Mouse (Mus musculus): Measurements from ENCODE around the gene Epor. TPM values are rescaled to one million over a fixed set of nuclear protein-coding genes. Genes with fewer than 3 reads are reported as not detected.

The Epor gene
- polyA plus RNA-seq, 2 experiments = 82.6 to 146 TPM

- ATAC-seq (ENCODE audit: insufficient read depth) = no peak
These were observed 36.5 kb downstream of the Epor start for GRCm38 (mm10) chr9:21926784-21927183.

DNA sequence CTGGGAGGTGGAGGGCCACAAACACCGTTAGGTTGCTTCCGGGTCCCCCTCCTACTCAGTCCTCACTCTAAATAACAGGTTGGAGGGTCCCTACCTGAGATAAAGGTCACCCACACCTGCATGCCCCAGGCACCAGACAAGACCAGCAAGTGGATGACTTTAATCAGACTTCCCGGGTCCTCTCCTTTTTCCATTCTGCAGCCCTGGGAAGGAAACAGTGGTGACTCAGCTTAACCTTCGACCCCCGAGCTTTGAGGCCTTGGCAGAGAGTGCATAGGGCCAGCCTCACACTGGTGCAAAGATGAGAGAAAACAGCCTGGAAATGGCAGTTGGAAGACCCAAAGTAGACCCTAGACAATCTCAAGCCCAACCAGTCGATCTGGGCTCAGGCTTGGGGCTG, 37.2 kb downstream of the Epor start:
- ATAC-seq (ENCODE audit: insufficient read depth) (no peak), DNase-seq (ENCODE audit: low read depth in 3 of 3, low spot score in 3 of 3) (no peak)
- Histone ChIP-seq H3K27ac (no peak overlapping the region), H3K36me3 (replicated peaks; ENCODE audit: control insufficient read depth, insufficient read depth, low read depth) (no peaks in the 10 kb centered on the region), H3K4me1 (replicated peaks; ENCODE audit: control insufficient read depth in 2 of 2, insufficient read depth in 2 of 2, low read length in 1 of 2) (peaks cover 8 to 20% of the 10 kb centered on the region in 2 experiments), H3K9me3 (ENCODE audit: control insufficient read depth, low read length) (no peaks in the 10 kb centered on the region), H3K4me3 (ENCODE audit: insufficient read depth in 1 of 2, low read depth in 2 of 2, low read length in 2 of 2) (peak overlapping the region in 1 of 2 experiments; percentile 46; a peak in 2 of 4 replicates), H3K27me3 (ENCODE audit: control insufficient read depth, insufficient read depth, low read length) (no peaks in the 10 kb centered on the region), H3K9ac (replicated peaks) (no peak overlapping the region), H3K4me2 (ENCODE audit: low read depth) (peak overlapping the region; percentile 54)
- no peak for TF ChIP-seq CTCF (IDR thresholded peaks at IDR 0.05; ENCODE audit: low read depth)
- TF ChIP-seq EP300 (IDR thresholded peaks at IDR 0.05; ENCODE audit: low read depth) = no peak
- WGBS (ENCODE audit: insufficient replicate concordance) = 57% methylated on average over 6 of the region's 6 CpGs

More at GRCm38 (mm10) chr9:21926784-21927183, 36.5 kb downstream of the Epor start:
- Histone ChIP-seq H3K27ac (no peak overlapping the region), H3K27me3 (ENCODE audit: control insufficient read depth, insufficient read depth, low read length) (no peaks in the 10 kb centered on the region), H3K9me3 (ENCODE audit: control insufficient read depth, low read length) (no peaks in the 10 kb centered on the region), H3K36me3 (replicated peaks; ENCODE audit: control insufficient read depth, insufficient read depth, low read depth) (no peaks in the 10 kb centered on the region), H3K4me1 (replicated peaks; ENCODE audit: control insufficient read depth in 2 of 2, insufficient read depth in 2 of 2, low read length in 1 of 2) (peaks cover 8 to 20% of the 10 kb centered on the region in 2 experiments), H3K9ac (replicated peaks) (no peak overlapping the region; the same call in 1 of the 2 replicates), H3K4me3 (ENCODE audit: insufficient read depth in 1 of 2, low read depth in 2 of 2, low read length in 2 of 2) (peak overlapping the region; percentile 26 to 46), H3K4me2 (ENCODE audit: low read depth) (peak overlapping the region; percentile 54)
- WGBS (ENCODE audit: insufficient replicate concordance) = 8% methylated on average over 6 of the region's 6 CpGs
- no peak for TF ChIP-seq CTCF (IDR thresholded peaks at IDR 0.05; ENCODE audit: low read depth)
- no peak for TF ChIP-seq EP300 (IDR thresholded peaks at IDR 0.05; ENCODE audit: low read depth)
- no peak for DNase-seq (ENCODE audit: low read depth in 3 of 3, low spot score in 3 of 3)

- ATAC-seq (ENCODE audit: insufficient read depth) (no peak), DNase-seq (ENCODE audit: low read depth in 3 of 3, low spot score in 3 of 3) (no peak)
- H3K4me2 ChIP-seq (ENCODE audit: low read depth) = no peak overlapping the region; the same call in 1 of the 2 replicates
- H3K27ac ChIP-seq = no peak overlapping the region
- WGBS (ENCODE audit: insufficient replicate concordance) = 78% methylated on average over 1 of the region's 1 CpGs
- no peaks in the 10 kb centered on the region for H3K36me3 ChIP-seq (replicated peaks; ENCODE audit: control insufficient read depth, insufficient read depth, low read depth)
- H3K9me3 ChIP-seq (ENCODE audit: control insufficient read depth, low read length) = no peaks in the 10 kb centered on the region
- H3K4me3 ChIP-seq (ENCODE audit: insufficient read depth in 1 of 2, low read depth in 2 of 2, low read length in 2 of 2) = no peak overlapping the region
- peaks cover 8 to 20% of the 10 kb centered on the region in 2 experiments for H3K4me1 ChIP-seq (replicated peaks; ENCODE audit: control insufficient read depth in 2 of 2, insufficient read depth in 2 of 2, low read length in 1 of 2)
- no peak overlapping the region for H3K9ac ChIP-seq (replicated peaks)
- H3K27me3 ChIP-seq (ENCODE audit: control insufficient read depth, insufficient read depth, low read length) = no peaks in the 10 kb centered on the region
- TF ChIP-seq EP300 (IDR thresholded peaks at IDR 0.05; ENCODE audit: low read depth) = no peak
- TF ChIP-seq CTCF (IDR thresholded peaks at IDR 0.05; ENCODE audit: low read depth) = no peak
These were observed 37.8 kb downstream of the Epor start for GRCm38 (mm10) chr9:21925506-21925905.

DNA sequence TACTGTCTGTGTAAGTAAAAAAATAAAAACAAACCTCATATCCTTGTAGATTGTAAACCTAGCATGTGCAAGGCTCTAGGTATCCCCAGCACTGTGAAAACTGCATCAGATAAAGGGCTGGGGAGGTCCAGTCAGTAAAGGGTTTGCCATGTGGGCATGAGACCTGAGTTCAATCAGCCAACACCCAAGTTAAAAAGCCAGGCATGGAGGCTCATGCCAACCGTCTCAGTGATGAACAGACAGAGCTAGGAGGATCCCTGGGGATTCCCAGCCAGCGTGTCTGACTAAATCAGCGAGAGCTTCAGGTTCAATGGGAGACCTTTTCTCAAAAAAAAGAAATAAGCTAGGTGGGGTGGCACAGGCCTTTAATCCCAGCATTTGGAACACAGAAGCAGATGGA, 38.3 kb downstream of the Epor start:
- Histone ChIP-seq H3K27me3 (ENCODE audit: control insufficient read depth, insufficient read depth, low read length) (no peaks in the 10 kb centered on the region), H3K9me3 (ENCODE audit: control insufficient read depth, low read length) (no peaks in the 10 kb centered on the region), H3K4me2 (ENCODE audit: low read depth) (no peak overlapping the region), H3K36me3 (replicated peaks; ENCODE audit: control insufficient read depth, insufficient read depth, low read depth) (no peaks in the 10 kb centered on the region), H3K27ac (no peak overlapping the region), H3K9ac (replicated peaks) (no peak overlapping the region), H3K4me1 (replicated peaks; ENCODE audit: control insufficient read depth in 2 of 2, insufficient read depth in 2 of 2, low read length in 1 of 2) (peaks cover 8 to 20% of the 10 kb centered on the region in 2 experiments), H3K4me3 (ENCODE audit: insufficient read depth in 1 of 2, low read depth in 2 of 2, low read length in 2 of 2) (no peak overlapping the region)
- 80% methylated on average over 3 of the region's 3 CpGs for WGBS (ENCODE audit: insufficient replicate concordance)
- DNase-seq (ENCODE audit: low read depth in 3 of 3, low spot score in 3 of 3) (no peak), ATAC-seq (ENCODE audit: insufficient read depth) (no peak)
- TF ChIP-seq EP300 (IDR thresholded peaks at IDR 0.05; ENCODE audit: low read depth) (no peak), CTCF (IDR thresholded peaks at IDR 0.05; ENCODE audit: low read depth) (no peak)

GRCm38 (mm10) chr9:21924099-21924493, 39.2 kb downstream of the Epor start:
- Histone ChIP-seq H3K4me2 (ENCODE audit: low read depth) (no peak overlapping the region), H3K27me3 (ENCODE audit: control insufficient read depth, insufficient read depth, low read length) (no peaks in the 10 kb centered on the region), H3K4me3 (ENCODE audit: insufficient read depth in 1 of 2, low read depth in 2 of 2, low read length in 2 of 2) (no peak overlapping the region), H3K27ac (no peak overlapping the region; the same call in 1 of the 2 replicates), H3K9me3 (ENCODE audit: control insufficient read depth, low read length) (no peaks in the 10 kb centered on the region), H3K36me3 (replicated peaks; ENCODE audit: control insufficient read depth, insufficient read depth, low read depth) (no peaks in the 10 kb centered on the region), H3K4me1 (replicated peaks; ENCODE audit: control insufficient read depth in 2 of 2, insufficient read depth in 2 of 2, low read length in 1 of 2) (peaks cover 8 to 20% of the 10 kb centered on the region in 2 experiments), H3K9ac (replicated peaks) (no peak overlapping the region)
- 34% methylated on average over 6 of the region's 6 CpGs for WGBS (ENCODE audit: insufficient replicate concordance)
- ATAC-seq (ENCODE audit: insufficient read depth) = peak; percentile 55
- peak; percentile 44 to 61 (median 57) for DNase-seq (ENCODE audit: low read depth in 3 of 3, low spot score in 3 of 3)
- no peak for TF ChIP-seq EP300 (IDR thresholded peaks at IDR 0.05; ENCODE audit: low read depth)
- TF ChIP-seq CTCF (IDR thresholded peaks at IDR 0.05; ENCODE audit: low read depth) = no peak

All from liver, embryonic 14.5 days (tissue).